Mouse (Mus musculus): ENCODE data around the gene Parvb.

The Parvb gene

GRCm38 (mm10) chr15:84231721-84232561 lies at the start of gene Parvb:
Gene Parvb, plus strand, starts transcription at chr15:84232043.
- peak; percentile 50 for DNase-seq (ENCODE audit: low spot score)

DNA sequence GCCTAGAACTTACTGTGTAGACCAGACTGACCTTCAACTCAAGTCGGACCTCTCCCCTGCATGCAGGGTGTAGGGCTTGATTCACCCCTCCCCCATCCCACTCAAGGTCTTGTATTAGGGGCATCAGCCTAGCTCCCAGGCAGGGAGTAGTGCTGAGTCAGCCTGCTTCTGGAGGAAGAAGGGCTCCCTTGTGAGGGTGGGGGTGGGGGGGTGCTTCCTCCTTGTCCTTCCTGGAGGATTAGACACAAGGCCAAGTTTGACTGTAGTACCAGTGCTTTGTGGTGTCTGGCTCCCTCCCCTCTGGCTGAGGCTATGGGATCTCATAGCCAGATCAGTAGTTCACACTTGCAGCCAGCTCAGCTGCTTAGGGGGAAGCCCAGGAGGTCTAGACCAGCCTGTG lies 47.9 kb upstream of the Parvb start:
- no peak for DNase-seq (ENCODE audit: low spot score)

- DNase-seq (ENCODE audit: low spot score), result no peak
Measured at GRCm38 (mm10) chr15:84186196-84186595, 45.6 kb upstream of the Parvb start.

DNA sequence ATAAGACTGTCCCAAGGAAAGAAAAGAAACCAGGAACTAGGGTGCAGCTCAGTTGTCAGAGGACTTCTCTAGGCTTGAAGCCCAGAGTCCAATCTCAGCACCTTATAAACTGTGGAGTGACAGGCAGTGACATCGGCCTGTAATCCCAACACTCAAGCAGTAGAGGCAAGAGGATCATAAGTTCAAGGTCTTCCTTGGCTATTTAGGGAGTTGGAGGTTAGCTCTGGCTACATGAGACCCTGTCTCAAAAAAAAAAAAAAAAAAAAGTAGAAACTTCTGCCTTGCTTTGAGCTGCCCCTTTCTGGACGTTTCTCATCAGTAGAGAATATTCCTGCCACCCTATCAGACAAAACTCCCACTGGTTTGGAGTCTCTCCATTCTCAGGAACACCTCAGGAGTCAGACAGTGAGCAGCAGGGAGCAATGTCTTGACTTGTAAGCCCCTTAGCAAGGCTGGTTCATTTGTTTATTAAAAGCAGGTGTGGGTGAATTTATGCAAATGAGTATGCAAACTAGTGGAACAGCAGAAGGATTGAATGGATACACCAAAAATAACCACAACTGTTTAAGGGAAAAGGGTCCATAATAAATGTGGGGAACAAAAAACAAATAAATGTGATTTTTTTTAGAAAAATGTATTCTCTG lies 42.8 kb upstream of the Parvb start:
- DNase-seq (ENCODE audit: low spot score), result no peak

DNA sequence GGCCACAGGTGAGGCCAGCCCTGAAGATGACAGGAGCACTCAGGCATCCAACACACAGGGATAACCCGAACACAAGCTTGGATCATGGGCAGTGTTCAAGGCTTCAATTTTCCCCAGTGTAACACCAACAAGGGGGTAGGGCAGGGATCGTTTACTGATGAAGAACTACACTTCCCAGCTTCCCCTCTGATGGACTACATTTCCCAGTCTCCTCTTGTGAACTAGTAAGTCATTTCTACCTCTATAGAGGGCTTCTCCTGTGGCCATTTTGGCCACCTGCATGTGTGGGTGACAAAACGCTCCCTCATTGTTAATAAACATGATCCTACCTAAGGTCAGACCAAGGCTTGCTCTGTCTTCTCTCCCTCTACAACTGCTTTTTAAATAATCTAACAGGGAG lies 42.0 kb upstream of the Parvb start:
- DNase-seq (ENCODE audit: low spot score), result no peak

DNA sequence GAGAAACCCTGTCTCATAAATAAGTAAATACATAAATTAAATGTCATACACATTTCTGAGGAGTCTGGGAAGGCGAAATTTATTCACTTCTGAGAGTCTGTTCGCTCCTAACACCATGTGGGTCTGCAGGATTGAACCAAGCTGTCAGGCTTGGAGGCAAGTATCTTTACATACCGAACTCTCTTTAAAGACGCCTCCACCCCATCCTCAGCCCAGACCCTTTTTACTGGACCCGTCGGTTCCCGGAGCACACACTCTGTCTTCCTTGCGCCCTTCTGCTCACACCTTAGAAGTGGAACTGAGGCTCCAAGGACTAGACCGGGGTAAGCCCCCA lies 40.2 kb upstream of the Parvb start:
- DNase-seq (ENCODE audit: low spot score), result no peak

- DNase-seq (ENCODE audit: low spot score), result peak; percentile 86
Measured at GRCm38 (mm10) chr15:84192058-84192791, 39.6 kb upstream of the Parvb start, which contains the start of gene Samm50. Gene Samm50, plus strand, starts transcription at chr15:84192241.

- no peak for DNase-seq (ENCODE audit: low spot score)
Measured at GRCm38 (mm10) chr15:84196486-84197165, 35.2 kb upstream of the Parvb start.

DNA sequence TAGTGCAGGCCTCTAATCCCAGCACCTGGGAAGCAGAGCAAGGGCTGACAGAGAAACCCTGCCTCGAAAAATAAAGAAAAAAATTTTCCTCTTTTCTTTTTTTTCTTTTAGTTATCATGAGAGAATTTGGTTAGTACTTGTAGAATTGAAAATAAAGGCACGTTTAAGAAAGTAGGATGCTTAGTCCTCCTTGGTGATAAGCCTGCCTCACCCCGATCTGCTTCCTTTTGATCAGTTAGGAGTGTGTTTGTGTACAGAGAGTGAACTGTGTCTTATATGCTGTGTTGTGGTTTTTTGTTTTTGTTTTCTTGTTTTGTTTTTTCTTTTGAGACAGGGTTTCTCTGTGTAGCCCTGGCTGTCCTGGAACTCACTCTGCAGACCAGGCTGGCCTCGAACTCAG lies 24.5 kb upstream of the Parvb start:
- no peak for DNase-seq (ENCODE audit: low spot score)

DNA sequence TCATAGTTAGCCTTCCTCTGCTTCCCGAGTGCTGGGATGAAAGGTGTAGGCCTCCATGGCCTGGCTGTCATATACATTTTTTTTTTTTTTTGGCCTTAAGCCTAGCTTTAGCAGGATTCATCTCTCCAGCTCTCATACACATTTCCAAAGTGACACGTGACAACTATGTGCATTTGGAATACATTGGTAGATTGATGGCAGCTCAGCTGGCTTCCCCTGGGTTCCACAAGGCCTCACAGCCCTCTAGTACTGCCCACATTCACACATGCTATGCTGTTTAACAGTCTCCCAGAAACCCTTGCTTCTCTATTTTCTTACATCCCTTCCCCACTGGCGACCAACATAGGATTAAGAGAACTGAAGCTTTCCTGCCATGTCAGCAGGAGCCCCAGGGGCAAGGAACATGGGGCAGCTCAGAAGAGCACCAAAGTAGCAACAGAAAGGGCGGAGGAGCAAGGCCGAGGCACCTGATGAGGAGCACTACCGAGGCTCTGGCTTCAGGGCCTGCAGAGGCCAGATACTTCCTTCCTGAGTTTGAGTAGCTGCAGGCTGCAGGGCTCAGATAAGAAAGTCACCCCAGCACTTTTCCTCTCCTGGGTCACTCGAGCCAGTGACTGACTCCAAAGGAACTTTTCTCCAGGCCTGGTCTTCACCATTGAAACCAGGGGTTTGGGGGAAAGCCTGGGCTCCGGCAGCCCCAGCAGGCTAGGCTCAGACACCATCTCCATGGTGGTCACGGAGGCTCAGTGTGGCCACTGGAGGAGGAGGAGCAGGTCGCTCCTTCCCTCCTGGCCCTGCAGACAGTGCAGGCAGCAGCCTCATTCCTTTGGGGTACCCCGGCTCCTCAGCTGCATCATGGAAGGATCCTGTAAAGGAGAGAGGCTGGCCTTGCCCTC lies 22.1 kb upstream of the Parvb start:
- DNase-seq (ENCODE audit: low spot score), result no peak

DNA sequence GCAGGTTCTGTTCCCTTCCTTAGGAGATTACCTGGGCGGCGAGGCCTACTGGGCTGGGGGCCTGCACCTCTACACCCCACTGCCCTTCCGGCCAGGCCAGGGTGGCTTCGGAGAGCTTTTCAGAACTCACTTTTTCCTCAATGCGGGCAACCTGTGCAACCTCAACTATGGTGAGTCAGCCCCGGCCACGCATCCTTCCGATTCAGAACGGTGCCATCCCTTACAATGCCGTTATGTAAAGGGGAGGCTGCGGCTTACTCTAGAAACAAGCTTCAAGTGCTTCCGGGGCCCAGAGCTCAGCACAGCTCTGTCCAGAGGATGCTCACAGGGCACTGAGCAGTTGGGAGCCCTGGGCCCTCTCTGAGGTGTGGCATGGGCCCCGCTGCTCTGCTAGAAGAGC lies 21.4 kb upstream of the Parvb start:
- DNase-seq (ENCODE audit: low spot score), result no peak

GRCm38 (mm10) chr15:84210941-84211340 lies 20.9 kb upstream of the Parvb start:
- DNase-seq (ENCODE audit: low spot score), result no peak

- no peak for DNase-seq (ENCODE audit: low spot score)
Measured at GRCm38 (mm10) chr15:84211564-84211963, 20.3 kb upstream of the Parvb start.

DNA sequence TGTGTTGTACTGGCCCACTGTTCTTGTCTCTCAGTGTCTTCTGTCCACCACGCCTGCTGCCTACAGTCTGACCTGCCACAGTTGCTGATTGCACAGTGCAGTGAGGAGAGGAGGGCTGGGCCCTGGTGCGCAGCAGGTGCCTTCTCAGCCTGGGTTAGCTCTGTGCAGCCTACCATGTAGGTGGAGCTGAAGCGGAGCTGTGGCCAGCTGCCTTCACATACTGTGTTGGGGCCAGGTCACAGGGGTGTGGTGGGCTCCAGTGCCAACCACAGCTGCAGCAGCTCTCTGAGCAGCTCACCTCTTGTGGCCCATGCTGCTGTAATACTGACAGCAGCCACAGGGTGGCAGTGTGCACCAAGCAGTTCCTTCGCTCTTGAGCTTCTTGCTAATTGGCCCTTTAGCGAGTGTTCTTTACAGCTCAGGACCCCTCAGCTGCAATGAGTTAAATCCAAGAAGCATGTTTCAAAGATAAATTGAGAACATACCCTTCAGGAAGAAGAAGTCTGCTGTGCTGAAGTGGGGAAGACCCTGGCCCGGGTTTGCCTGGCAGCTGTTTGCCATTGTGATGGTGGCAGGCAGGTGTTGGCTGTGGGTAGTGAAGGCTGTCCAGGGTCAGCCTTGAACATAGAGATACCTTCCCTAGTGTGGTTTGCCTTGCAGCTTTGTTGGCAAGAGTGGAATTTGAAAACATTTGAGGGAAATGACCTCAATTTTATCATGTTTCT lies 19.6 kb upstream of the Parvb start:
- DNase-seq (ENCODE audit: low spot score), result peak; percentile 83

- DNase-seq (ENCODE audit: low spot score), result no peak
Measured at GRCm38 (mm10) chr15:84212756-84213105, 19.1 kb upstream of the Parvb start.

GRCm38 (mm10) chr15:84213162-84213739 lies 18.6 kb upstream of the Parvb start:
- DNase-seq (ENCODE audit: low spot score), result no peak

DNA sequence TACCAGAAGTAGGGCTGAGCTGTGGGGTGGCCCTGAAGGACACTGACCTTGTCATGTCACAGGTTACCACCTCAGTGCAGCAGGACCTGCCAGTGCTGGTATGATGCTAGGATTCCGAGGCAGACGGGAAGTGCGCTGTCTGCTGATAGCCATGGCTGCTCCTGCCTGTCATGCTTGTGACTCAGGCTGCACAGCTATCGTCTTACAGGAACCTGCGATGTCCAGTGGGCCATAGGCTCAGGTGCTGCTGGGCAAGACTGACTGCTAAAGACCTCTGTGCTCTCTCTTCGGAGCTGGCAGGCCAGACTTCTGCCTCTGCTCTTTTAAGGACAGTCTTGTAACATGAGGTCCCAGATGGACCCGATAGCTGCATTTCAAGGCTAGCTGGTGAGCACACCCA lies 17.4 kb upstream of the Parvb start:
- no peak for DNase-seq (ENCODE audit: low spot score)

DNA sequence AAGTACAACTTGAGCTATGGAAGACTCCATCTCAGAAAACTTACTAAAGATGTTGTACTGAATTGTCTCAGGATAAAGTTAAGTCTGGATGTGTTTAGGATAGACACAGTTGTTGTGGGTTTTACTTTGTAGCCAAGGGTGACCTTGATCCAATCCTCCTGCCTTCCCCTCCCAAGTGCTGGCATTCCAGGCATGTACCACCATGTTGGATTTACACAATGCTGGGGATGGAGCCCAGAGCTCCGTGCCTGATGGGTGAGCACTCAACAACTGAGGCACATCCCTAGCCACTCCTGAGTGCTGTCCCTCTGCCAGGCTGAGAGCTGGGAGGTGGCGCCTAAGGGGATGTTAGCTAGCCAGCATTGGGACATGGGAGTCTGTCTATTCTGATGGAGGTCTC lies 16.6 kb upstream of the Parvb start:
- no peak for DNase-seq (ENCODE audit: low spot score)

GRCm38 (mm10) chr15:84216026-84216425 lies 15.8 kb upstream of the Parvb start:
- DNase-seq (ENCODE audit: low spot score), result no peak

DNA sequence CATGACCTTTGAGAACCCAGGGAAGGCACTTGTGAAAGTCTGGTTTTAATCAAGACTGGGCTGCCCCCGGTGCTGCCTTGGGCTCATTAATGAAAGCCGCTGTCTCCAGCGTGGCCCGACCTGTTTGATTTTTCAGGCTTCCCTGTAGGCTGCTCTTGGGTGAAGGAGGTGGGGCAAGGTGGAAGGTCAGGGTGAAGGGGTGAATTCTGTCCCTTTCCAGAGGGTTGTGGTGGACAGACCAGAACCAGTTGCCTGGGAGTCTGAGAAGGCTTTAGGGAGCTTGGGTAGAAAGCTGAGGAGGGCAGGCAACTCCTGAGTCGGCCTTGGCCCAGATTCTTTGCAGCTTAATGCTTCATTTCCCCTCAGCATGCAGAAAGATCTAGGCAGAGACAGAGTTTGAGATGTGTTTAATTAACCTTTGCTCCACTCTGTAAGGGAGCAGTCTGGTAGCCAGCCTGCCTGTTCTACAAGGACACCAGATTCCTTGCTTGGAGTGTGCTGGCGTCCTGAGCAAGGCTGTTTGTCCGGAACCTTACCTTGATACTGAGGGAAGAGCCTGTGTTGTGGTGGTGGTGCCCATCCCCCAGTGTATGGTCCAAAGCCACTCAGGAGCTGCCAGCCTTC lies 15.3 kb upstream of the Parvb start:
- DNase-seq (ENCODE audit: low spot score), result peak; percentile 33

All from ovary, postnatal 36 days (tissue).